Mouse (Mus musculus) activated CD4-positive, CD25-positive, alpha-beta regulatory T cell, adult 4 months (primary cell): ENCODE results near the gene Tradd. TPM values are rescaled to one million over a fixed set of nuclear protein-coding genes. Genes with fewer than 3 reads are reported as not detected.
A peak's percentile ranks its signal among the peaks of the same experiment; 100 is the strongest.
"Not testable (repeated sequence)": the region's sequence is repeated elsewhere in the genome, so short reads cannot be mapped to it uniquely, and the experiment has no call there.

ENCODE experiments used
- ATAC-seq: one replicate; pipeline ENCODE4 v1.8.0; 2017
- polyA plus RNA-seq, 2 experiments: library from polyadenylated mRNA; unstranded; fragments of 100-300 nt; shearing (Covaris generic); gene quantifications; one replicate each; pipeline ENCODE4 v1.2.1; 2017

The Tradd gene
- polyA plus RNA-seq, 2 experiments from 2014 or later: 54.2 to 64.6 TPM

- ATAC-seq: no peak
These were observed 26.8 kb downstream of the Tradd start for GRCm38 (mm10) chr8:105237442-105238142.

GRCm38 (mm10) chr8:105235206-105235605 lies 29.2 kb downstream of the Tradd start:
- no peak for ATAC-seq

- ATAC-seq: no peak
These were observed 31.1 kb downstream of the Tradd start for GRCm38 (mm10) chr8:105233126-105233935.

GRCm38 (mm10) chr8:105232321-105232693 lies 32.1 kb downstream of the Tradd start:
- not testable (repeated sequence) for ATAC-seq

- ATAC-seq: no peak
These were observed 32.7 kb downstream of the Tradd start for GRCm38 (mm10) chr8:105231503-105232320.

- no peak for ATAC-seq
These were observed 38.5 kb downstream of the Tradd start for GRCm38 (mm10) chr8:105225917-105226316.

- ATAC-seq: no peak
These were observed 39.2 kb downstream of the Tradd start for GRCm38 (mm10) chr8:105225272-105225593.

- peak; percentile 87 for ATAC-seq
These were observed 39.8 kb downstream of the Tradd start, which contains the start of gene D230025D16Rik for GRCm38 (mm10) chr8:105224413-105225271. Gene D230025D16Rik (plus strand): TSS chr8:105225145.

GRCm38 (mm10) chr8:105223850-105224249 lies 40.6 kb downstream of the Tradd start:
- ATAC-seq: no peak

- peak; percentile 63 for ATAC-seq
These were observed 46.4 kb downstream of the Tradd start for GRCm38 (mm10) chr8:105217926-105218522.

- ATAC-seq: no peak
These were observed 50.3 kb downstream of the Tradd start for GRCm38 (mm10) chr8:105214104-105214503.

GRCm38 (mm10) chr8:105209153-105210110 lies 55.0 kb downstream of the Tradd start:
- ATAC-seq: no peak

Other genes starting within 250 kb of the Tradd start
- gene Ces3a, start 216.0 kb downstream of the Tradd start, polyA plus RNA-seq: not detected
- not detected for gene Ces3b, start 180.9 kb downstream of the Tradd start, polyA plus RNA-seq
- gene Ces4a, start 132.8 kb downstream of the Tradd start, polyA plus RNA-seq: not detected
- 10 to 100 TPM; 34.0 to 49.2 TPM for gene Cbfb, start 93.9 kb downstream of the Tradd start, polyA plus RNA-seq
- gene D230025D16Rik, start 39.5 kb downstream of the Tradd start, polyA plus RNA-seq: 10 to 100 TPM; 12.0 to 17.4 TPM
- under 1 TPM; 0.42 to 0.62 TPM for gene B3gnt9, start 9.5 kb downstream of the Tradd start, polyA plus RNA-seq
- 10 to 100 TPM; 17.7 to 24.2 TPM for gene Fbxl8, start within 50 bp of the Tradd start, polyA plus RNA-seq
- gene Hsf4, start 5.2 kb upstream of the Tradd start, polyA plus RNA-seq: under 1 TPM; 0.31 to 0.37 TPM
- gene Nol3, start 11.5 kb upstream of the Tradd start, polyA plus RNA-seq: not detected
- gene 4931428F04Rik, start 25.3 kb upstream of the Tradd start, polyA plus RNA-seq: 1 to 10 TPM in 1 of 2 experiments, under 1 TPM in 1; 0.79 to 1.1 TPM
- 1 to 10 TPM in 1 of 2 experiments, under 1 TPM in 1; 0.54 to 2.0 TPM for gene Exoc3l, start 31.5 kb upstream of the Tradd start, polyA plus RNA-seq
- 10 to 100 TPM; 49.1 to 64.7 TPM for gene E2f4, start 33.1 kb upstream of the Tradd start, polyA plus RNA-seq
- 1 to 10 TPM; 6.6 to 7.4 TPM for gene Elmo3, start 41.0 kb upstream of the Tradd start, polyA plus RNA-seq
- gene Lrrc29, start 61.7 kb upstream of the Tradd start, polyA plus RNA-seq: 1 to 10 TPM; 1.4 to 2.7 TPM
- gene Tmem208, start 61.7 kb upstream of the Tradd start, polyA plus RNA-seq: 100 to 1,000 TPM; 160 to 182 TPM
- 1 to 10 TPM; 2.9 to 3.1 TPM for gene Fhod1, start 83.3 kb upstream of the Tradd start, polyA plus RNA-seq
- under 1 TPM; 0.24 to 0.44 TPM for gene Slc9a5, start 84.2 kb upstream of the Tradd start, polyA plus RNA-seq
- under 1 TPM in 1 of 2 experiments, not detected in 1; 0.20 TPM for gene Plekhg4, start 108.7 kb upstream of the Tradd start, polyA plus RNA-seq
- gene Kctd19, start 148.9 kb upstream of the Tradd start, polyA plus RNA-seq: not detected
- not detected for gene Lrrc36, start 149.0 kb upstream of the Tradd start, polyA plus RNA-seq
- under 1 TPM; 0.50 to 0.60 TPM for gene Tppp3, start 206.9 kb upstream of the Tradd start, polyA plus RNA-seq
- under 1 TPM; 0.43 to 0.62 TPM for gene Zdhhc1, start 232.3 kb upstream of the Tradd start, polyA plus RNA-seq